Mouse (Mus musculus) activated CD4-positive, CD25-positive, alpha-beta regulatory T cell (primary cell): ENCODE results near the gene Gdf9. TPM values are rescaled to one million over a fixed set of nuclear protein-coding genes. Genes with fewer than 3 reads are reported as not detected.

Experiments used
- polyA plus RNA-seq, 2 experiments: library from polyadenylated mRNA; unstranded; fragments of 100-300 nt; shearing (Covaris generic); gene quantifications; one replicate each; pipeline ENCODE4 v1.2.1; 2017

Gene Gdf9
- polyA plus RNA-seq, result under 1 TPM in 1 of 2 experiments, not detected in 1; 1.00 TPM

GRCm38 (mm10) chr11:53430670-53431346 is at the start of gene Gdf9, which contains the start of gene Uqcrq:
TSS of gene Gdf9 (plus strand) at chr11:53431023.
TSS of gene Uqcrq (minus strand) at chr11:53430831.

GRCm38 (mm10) chr11:53423036-53423435 is 7.8 kb upstream of the Gdf9 start, which contains the start of gene Leap2:
TSS of gene Leap2 (minus strand) at chr11:53423170.

GRCm38 (mm10) chr11:53456474-53457371 is 25.9 kb downstream of the Gdf9 start, which contains the start of the genes Gm10447 and Shroom1:
TSS of gene Gm10447 (minus strand) at chr11:53457110.
TSS of gene Shroom1 (plus strand) at chr11:53457205.

GRCm38 (mm10) chr11:53469968-53470695 is 39.3 kb downstream of the Gdf9 start, which contains the start of gene Gm9837:
TSS of gene Gm9837 (minus strand) at chr11:53470479.

GRCm38 (mm10) chr11:53479783-53480301 is 49.0 kb downstream of the Gdf9 start, which contains the start of the genes Gm9945 and Sowaha:
TSS of gene Gm9945 (plus strand) at chr11:53480166.
TSS of gene Sowaha (minus strand) at chr11:53480274.

Other genes with a start within 250 kb of the Gdf9 start
- 100 to 1,000 TPM; 134 to 137 TPM for gene Hspa4, start 130.6 kb upstream of the Gdf9 start, polyA plus RNA-seq
- gene Zcchc10, start 106.3 kb upstream of the Gdf9 start, polyA plus RNA-seq, result 10 to 100 TPM; 29.4 to 35.1 TPM
- gene Aff4, start 80.2 kb upstream of the Gdf9 start, polyA plus RNA-seq, result 100 to 1,000 TPM in 1 of 2 experiments, 10 to 100 TPM in 1; 96.7 to 137 TPM
- under 1 TPM in 1 of 2 experiments, not detected in 1; 0.43 TPM for gene Leap2, start 7.9 kb upstream of the Gdf9 start, polyA plus RNA-seq
- gene Uqcrq, start 192 bp upstream of the Gdf9 start, polyA plus RNA-seq, result 100 to 1,000 TPM; 349 to 392 TPM
- gene Gm10447, start 26.1 kb downstream of the Gdf9 start, polyA plus RNA-seq, result under 1 TPM in 1 of 2 experiments, not detected in 1; 0.15 TPM
- gene Shroom1, start 26.2 kb downstream of the Gdf9 start, polyA plus RNA-seq, result not detected
- gene Gm9837, start 39.5 kb downstream of the Gdf9 start, polyA plus RNA-seq, result not detected
- gene Gm9945, start 49.1 kb downstream of the Gdf9 start, polyA plus RNA-seq, result not detected
- gene Sowaha, start 49.3 kb downstream of the Gdf9 start, polyA plus RNA-seq, result not detected
- gene Sept8, start 88.2 kb downstream of the Gdf9 start, polyA plus RNA-seq, result 1 to 10 TPM; 3.7 to 9.0 TPM
- 10 to 100 TPM in 1 of 2 experiments, 1 to 10 TPM in 1; 4.8 to 13.8 TPM for gene Kif3a, start 136.4 kb downstream of the Gdf9 start, polyA plus RNA-seq
- gene Il4, start 187.6 kb downstream of the Gdf9 start, polyA plus RNA-seq, result 10 to 100 TPM in 1 of 2 experiments, 1 to 10 TPM in 1; 4.2 to 84.2 TPM
- 1 to 10 TPM in 1 of 2 experiments, not detected in 1; 1.5 TPM for gene Il13, start 203.7 kb downstream of the Gdf9 start, polyA plus RNA-seq